Mouse (Mus musculus): ENCODE data around the gene Cenpf. TPM values are rescaled to one million over a fixed set of nuclear protein-coding genes. Genes with fewer than 3 reads are reported as not detected.

Cenpf gene
- total RNA-seq (2017) = 0.32 to 6.9 TPM (median 1.3 TPM) in 3 replicates

DNA sequence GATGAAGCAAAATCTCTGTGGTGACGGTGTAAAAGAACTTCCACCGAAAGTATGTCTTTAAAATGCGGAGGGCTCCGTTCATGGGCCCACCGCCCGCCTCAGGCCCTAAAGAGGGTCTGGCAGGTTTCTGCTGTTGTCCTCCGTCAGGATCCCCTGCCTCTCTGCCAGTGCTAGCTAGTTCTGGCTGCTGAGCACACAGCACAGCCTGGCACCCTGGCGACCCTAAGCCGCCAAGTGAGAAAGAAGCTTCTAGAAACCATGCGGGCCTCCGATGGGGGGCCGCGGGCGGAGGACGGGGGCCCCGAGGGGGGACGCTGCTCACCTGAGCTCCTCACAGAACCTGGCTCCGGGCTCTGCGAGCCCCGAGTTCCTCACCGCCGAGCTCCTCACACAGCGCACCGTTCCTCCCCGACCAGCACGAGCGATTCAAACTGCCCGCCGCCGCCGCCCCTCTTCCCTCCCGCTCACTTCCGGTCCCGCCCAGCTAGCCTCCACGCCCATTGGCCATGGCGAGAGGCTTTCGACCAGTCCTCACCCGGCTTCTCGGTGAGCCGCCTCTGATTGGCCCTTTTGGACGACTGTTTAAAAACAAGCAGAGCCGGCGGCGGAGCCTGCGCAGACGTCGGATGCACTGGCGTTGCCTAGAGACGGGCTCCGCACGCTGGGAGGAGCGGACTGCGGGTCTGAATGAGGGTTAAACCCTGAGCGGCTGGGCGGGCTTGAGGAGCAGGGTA is at the start of gene Cenpf:
Cenpf (minus strand) TSS at position 433 of the 734 bp plus-strand sequence.
- ATAC-seq (replicated peaks; ENCODE audit: insufficient number of reproducible peaks, low FRiP score, low TSS enrichment, poor library complexity, severe bottlenecking) = peak; percentile 100

DNA sequence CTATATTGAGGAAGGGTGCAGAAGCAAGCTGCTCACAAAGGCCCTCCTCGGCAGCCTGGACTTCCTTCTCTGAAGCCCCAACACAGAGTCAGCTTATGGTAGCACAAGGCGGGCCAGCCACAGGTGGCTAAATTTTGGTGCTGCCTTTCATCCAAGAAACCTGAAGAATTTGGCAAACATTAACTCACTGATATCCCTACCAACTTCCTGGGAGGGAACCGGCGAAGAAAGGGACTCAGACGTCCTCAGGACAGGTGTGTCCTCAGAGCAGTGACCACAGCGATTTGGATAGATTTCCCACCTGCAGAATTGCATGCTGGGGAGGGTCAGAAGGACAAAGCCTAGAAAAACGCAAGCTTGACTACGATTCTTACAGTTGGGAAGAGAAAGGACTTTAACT is 44.3 kb upstream of the Cenpf start:
- no peak for ATAC-seq (replicated peaks; ENCODE audit: insufficient number of reproducible peaks, low FRiP score, low TSS enrichment, poor library complexity, severe bottlenecking)

DNA sequence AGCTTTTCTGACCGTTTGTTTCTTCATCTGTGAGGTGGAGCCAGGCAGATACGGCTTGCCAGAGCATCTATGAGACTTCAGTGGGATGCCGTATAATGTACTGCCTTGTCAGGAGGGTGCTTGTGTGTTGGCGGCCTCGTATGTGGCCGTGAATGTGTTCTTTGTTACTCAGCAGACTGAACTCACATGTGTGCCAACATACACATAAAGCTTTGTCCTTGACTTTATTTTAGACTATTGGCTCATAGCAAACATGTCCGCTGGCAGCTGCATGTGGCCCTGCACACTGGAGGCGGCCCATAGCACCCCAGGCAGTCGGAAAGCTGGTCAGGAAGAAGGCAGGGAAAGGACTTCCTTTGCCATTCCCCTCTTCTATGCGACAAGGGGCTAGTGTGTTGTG is 43.8 kb upstream of the Cenpf start:
- no peak for ATAC-seq (replicated peaks; ENCODE audit: insufficient number of reproducible peaks, low FRiP score, low TSS enrichment, poor library complexity, severe bottlenecking)

DNA sequence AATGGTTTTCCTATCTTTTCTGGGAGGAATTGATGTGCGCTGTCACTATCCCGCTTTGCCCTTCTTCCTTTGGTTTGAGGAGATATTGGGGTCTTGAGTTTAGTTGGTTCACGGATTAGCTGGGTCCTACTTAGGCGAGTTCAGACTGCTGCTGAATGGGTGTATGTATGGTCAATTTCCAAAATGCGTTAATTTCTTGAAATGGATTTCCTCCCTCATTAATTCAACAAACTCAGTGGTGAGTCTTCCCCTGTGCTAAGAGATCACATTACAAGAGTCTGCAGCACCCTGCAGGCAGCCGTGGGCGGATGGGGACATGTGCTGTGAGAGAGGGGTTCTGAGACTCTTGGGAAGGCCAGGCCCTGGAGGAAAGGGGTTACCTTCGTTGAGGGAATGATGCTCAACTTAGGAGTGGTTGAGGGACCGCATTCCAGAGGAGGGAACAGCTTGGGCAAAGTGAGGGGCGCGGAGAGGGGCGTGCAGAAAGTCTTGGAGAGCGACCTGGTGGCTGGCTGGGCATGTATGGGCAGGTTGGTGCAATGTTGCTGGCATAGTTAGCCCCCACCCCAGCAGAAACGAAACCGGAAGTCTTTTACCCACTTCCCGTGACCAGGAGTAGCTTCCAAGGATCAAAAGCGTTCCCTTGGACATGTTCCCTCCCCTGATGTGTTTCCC is 41.4 kb upstream of the Cenpf start:
- no peak for ATAC-seq (replicated peaks; ENCODE audit: insufficient number of reproducible peaks, low FRiP score, low TSS enrichment, poor library complexity, severe bottlenecking)

DNA sequence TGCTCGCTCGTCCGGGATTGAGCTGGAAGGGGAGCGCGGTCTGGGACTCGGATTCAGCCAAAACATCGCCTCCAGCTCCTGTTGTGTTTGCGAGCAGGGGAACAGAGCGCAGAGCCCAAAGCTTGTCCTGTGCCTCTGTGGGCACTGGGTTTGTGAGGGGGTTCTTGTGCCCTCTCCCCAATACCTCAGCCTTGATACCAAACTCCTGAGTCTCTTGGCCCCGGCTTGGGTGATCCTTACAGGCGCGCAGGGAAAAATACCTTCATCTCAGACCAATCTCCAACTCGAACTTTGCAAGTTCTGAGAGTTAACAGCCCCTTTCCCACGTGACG is 40.9 kb upstream of the Cenpf start:
- no peak for ATAC-seq (replicated peaks; ENCODE audit: insufficient number of reproducible peaks, low FRiP score, low TSS enrichment, poor library complexity, severe bottlenecking)

DNA sequence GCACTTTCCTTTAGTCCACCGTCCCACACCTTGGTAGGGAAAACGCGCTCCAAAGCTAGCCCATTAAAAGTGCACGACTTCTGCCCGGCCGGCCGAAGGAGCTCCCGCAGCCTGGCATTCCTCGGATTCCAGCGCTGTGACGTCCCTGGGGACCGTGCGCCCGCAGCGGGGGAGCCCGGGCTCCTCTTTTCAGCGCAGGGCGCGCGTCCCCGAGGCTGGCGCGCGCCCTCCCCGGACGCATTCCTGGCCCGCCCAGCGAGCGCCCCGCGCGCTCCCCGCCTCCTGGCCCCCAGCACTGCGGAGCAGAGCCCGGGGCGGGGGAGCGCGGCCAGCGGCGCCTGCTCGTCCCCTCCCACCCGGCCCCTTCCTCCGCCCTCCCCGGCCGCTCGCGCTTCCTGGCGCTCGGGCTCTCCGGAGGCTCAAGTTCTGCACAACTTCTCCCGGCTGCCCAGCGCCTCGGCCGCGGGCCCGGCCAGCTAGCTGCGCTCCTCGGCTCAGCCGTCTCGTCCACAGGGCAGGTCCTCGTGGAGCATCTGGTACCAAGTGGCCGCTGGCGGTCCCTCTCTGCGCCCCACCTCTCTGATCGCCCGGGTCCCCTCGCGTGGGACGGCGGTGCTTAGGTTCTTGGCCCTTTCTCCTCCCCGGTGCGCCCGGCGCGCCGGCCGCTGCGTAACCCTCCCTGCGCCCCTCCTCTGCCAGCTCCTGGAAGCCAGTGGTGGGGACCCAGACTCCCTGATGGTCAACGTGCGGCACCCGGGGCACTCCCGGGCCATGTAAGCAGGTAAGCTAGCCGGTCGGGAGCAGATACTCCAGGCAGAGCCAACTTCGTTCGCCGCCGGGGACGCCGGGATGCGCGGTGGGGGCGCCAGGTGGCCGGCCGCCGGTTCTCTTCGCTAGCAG is 40.2 kb upstream of the Cenpf start, which contains the start of gene Ptpn14:
Ptpn14 (plus strand) TSS at position 385 of the 900 bp plus-strand sequence.
- ATAC-seq (replicated peaks; ENCODE audit: insufficient number of reproducible peaks, low FRiP score, low TSS enrichment, poor library complexity, severe bottlenecking) = no peak

DNA sequence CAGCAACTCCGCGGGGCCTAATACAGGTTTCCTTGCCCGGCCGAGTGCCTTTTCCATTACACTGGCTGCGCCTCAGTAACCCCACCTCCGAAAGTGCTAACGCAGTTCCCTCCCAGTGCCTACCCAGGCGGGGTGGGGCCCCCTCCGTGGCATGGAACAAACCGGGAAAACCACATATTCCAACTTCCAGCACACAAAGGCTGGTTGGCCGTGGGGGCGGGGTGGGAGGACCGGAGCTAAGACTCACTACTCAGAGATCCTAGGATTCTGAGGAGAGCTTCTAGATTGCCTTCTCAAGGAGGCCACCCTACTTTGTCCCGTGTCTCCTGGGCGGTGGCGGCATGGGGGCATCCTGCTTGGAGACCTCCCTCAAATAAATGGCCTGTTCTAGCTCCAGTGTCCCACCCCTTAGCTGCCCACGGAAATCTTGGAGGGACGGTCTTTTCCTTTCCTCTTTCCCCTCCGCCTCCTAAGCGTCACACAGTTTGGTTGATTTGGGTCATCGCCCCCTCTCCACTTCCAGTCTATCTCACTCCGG is 39.5 kb upstream of the Cenpf start:
- ATAC-seq (replicated peaks; ENCODE audit: insufficient number of reproducible peaks, low FRiP score, low TSS enrichment, poor library complexity, severe bottlenecking) = no peak

DNA sequence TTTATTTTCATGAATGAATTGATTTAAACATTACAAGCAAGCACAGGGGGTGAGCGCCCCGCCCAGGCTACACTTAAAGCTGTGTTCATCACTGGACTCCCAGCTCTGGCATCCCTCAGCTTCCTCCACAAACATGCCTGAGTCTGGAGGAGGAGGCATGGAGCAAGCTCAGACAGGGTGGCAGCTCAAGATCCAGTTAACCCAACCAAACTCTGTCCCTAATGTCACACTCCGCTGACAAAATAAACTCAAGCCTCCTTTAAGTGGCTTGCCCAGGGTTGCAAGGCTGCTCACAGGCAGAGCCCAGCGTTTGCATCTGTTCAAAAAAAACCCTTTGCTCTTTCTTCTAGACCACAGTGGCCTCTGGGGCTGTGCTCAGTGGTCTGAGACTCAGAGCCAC is 38.2 kb upstream of the Cenpf start:
- no peak for ATAC-seq (replicated peaks; ENCODE audit: insufficient number of reproducible peaks, low FRiP score, low TSS enrichment, poor library complexity, severe bottlenecking)

DNA sequence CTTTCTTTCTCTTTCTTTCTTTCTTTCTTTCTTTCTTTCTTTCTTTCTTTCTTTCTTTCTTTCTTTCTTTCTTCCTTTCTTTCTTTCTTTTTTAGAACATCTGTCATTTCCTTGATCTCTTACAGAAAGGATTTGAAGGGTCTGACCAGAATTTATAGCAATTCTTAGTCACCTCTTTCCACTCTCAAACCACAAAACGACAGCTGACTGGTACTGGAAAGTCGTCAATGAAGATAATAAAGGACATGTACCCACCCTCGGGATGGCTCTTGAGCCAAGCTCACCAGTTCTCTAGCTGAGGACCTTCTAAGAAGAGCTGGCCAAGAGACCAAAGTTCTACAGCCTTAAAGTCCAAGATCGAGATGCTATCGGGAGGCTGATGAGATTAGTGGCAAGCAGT is 30.7 kb upstream of the Cenpf start:
- no peak for ATAC-seq (replicated peaks; ENCODE audit: insufficient number of reproducible peaks, low FRiP score, low TSS enrichment, poor library complexity, severe bottlenecking)

DNA sequence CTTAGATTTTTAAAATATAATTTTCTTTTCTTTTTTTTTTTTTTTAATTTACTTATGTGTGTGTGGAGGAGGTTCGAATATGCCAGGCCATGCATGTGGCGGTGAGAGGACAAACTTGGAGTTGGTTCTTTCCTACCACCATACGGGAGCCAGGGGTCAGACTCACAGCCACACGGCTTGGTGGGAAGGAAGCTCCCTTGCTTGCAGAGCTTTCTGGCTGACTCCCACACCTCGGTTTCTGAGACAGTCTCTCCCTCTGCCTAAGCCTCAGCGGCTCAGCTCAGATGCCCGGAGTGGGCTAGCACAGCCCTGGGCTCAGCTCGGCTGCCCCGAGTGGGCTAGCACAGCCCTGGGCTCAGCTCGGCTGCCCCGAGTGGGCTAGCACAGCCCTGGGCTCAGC is 29.7 kb upstream of the Cenpf start:
- no peak for ATAC-seq (replicated peaks; ENCODE audit: insufficient number of reproducible peaks, low FRiP score, low TSS enrichment, poor library complexity, severe bottlenecking)

DNA sequence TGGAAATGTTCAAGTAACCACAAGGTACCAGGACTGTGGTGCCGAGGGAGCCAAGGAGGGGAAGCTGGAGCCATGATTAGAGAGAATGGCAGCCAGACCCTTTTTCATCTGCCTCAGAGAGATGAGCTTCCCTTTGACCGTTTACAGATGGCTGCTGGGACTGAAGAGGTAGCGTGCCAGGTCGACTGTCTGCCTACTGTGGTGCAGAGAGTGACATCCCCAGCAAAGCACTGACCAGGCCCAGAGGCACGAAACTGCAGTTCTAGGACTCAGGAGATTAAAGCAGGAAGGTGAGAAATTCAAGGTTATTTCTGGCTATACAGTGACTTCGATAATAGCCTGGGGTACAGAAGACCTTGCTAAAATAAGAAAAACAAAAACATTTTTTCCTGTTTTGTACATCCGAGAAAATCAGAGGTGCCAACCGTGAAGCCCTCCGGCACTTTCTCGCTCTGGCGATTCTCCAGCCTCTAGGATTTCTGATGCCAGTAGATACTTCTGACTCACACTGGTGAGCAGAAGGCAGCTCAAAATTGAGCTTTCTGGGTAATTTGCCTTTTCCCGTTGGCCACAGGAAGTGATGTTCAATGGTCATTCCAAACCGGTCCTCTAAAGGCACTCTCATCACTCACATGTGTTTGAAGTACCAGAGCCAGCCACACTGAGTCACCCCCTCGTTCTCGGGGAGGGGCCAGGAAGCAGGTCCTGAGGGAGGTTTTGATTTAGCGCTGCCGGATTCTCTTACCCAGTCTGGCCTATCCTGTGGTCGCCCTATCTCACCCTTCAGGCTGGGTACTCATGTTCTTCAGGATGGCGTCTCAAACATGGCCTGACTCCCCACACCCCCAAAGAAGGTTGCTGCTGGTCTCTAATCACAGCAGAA is 28.3 kb upstream of the Cenpf start:
- ATAC-seq (replicated peaks; ENCODE audit: insufficient number of reproducible peaks, low FRiP score, low TSS enrichment, poor library complexity, severe bottlenecking) = no peak

DNA sequence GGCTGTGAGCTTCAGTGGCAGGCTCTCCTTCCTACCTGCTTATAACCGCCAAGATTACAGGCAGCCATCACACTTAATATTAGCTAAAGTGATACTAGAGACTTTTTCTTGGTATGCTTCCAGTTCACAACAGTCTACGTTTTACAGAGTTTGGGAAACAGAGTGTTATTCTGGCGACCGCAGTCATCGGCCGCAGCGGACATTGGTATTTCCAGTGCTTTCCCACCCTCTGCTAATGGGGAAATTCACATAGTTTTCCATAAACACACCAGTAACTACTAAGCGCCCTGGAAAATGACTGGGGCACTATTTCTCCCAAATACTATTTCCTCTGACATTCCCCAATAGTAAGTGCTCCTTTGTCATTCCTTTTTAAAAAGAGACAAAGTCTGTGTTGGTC is 21.1 kb upstream of the Cenpf start:
- ATAC-seq (replicated peaks; ENCODE audit: insufficient number of reproducible peaks, low FRiP score, low TSS enrichment, poor library complexity, severe bottlenecking) = no peak

DNA sequence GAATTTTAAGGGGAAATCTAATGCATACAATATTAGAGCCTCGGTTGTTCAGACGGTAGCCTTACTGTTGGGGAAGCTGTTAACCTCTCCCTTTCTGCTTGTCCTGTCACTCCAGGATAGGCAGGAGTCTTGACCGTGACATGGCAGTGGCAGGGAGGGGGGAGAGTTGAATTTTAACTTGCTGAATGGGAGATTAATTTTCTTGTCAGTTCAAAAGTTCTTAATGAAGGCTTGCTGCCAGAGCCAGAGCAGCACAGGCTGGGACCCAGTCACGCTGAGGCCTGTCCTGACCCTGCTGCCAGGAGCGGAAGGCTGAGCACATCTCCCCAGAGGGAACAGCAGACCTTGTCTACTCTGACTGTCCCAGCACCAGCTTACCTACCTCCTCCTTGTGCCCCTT is 19.5 kb upstream of the Cenpf start:
- ATAC-seq (replicated peaks; ENCODE audit: insufficient number of reproducible peaks, low FRiP score, low TSS enrichment, poor library complexity, severe bottlenecking) = no peak

DNA sequence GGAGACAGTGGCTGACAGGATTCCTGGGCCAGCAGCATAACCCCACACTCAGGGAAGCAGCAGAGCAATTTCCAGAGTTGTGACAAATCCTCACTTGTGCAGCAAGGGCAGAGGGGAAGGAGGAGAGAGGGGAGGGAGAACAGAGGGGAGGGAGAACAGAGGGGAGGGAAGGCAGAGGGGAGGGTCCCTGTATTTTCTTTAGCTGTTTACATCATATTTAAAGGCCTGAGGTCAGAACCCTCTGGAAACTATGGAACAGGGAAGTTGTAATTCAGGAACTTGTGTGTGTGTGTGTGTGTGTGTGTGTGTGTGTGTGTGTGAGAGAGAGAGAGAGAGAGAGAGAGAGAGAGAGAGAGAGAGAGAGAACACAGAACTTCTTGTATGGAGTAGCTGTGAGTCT is 19.1 kb upstream of the Cenpf start:
- no peak for ATAC-seq (replicated peaks; ENCODE audit: insufficient number of reproducible peaks, low FRiP score, low TSS enrichment, poor library complexity, severe bottlenecking)

DNA sequence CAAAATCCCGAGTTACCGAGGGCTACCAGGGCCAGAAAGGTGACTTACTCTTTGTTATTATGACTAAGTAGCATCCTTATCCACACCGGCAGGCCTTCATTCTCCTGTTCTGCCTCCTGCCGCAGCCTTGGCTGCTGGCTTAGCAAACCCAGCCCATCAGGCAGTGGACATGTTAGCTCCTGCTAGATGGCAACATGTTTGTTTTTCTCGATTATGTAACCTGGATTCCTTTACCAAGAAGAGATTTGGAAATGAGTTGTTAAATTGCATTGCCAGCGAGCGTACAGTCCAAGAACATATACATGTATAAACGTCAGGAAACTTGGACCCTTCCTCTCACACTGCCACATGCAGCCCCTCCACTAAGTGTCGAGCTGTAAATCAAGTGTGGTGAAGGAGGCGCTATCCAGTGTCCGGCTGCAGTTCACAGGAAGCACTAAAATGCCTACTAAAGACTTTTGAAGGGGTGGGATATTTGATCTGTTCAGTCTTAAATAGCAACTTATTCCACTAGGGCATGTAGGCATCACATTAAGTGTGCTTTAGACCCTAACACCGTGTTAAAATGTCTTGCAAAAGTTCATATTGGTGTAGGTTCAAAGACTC is 18.3 kb upstream of the Cenpf start:
- ATAC-seq (replicated peaks; ENCODE audit: insufficient number of reproducible peaks, low FRiP score, low TSS enrichment, poor library complexity, severe bottlenecking) = no peak

DNA sequence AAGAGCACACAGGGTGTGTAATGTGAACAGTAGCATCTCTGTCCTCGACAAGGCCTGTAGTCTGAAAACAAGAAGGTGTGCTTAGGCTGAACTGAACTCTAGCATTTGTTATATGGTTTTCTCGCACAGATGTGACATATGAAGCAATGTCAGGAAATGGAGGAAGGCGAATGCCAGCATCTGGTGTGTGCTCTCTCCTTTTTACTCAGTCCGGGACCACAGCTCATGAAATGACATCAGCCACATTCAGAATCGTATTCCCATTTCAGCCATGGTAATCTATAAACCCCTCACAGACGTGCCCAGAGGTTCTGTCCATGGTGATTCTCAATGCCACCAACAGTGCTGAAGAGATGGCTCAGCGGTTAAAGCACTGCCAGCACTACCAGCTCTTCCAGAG is 15.7 kb upstream of the Cenpf start:
- ATAC-seq (replicated peaks; ENCODE audit: insufficient number of reproducible peaks, low FRiP score, low TSS enrichment, poor library complexity, severe bottlenecking) = no peak

DNA sequence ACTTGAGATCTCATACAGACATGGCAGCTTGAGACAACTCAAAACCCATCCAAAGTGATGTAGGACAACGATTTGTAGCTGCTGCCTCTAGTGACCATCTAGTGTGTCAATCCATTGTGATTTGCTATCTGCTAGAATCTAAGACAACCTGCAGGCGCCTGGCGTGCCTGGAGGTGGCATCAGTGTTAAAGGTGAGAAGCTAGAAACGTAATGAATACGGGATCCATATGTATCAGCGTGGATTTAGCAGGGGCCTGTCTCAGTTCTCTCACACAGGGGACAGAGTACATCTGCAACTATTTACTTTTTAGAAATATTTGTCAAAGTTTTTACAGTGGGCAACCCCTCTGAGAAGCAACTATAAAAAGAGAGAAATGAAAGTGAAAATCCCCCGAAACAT is 15.3 kb upstream of the Cenpf start:
- ATAC-seq (replicated peaks; ENCODE audit: insufficient number of reproducible peaks, low FRiP score, low TSS enrichment, poor library complexity, severe bottlenecking) = no peak; the same call in 1 of the 2 replicates

DNA sequence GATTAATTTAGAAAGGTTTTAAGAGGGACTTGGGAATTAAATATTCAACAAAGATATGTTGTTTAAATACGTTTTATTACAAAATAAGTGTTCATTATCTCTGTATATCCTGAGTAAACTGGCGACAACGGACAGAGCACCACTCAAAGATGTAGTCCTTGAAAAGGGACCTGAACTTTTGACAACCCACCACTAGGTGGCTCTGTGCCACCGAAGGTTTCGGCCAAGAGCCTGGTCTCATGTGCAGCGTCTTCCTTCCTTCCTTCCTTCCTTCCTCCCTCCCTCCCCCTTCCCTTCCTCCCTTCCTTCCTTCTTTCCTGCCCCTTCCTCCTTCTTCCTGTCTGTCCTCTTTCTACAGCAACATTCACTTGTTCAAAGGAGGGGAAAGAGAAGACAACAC is 13.1 kb upstream of the Cenpf start:
- ATAC-seq (replicated peaks; ENCODE audit: insufficient number of reproducible peaks, low FRiP score, low TSS enrichment, poor library complexity, severe bottlenecking) = no peak; the same call in 1 of the 2 replicates

Measured in monocyte, adult 5-6 weeks (primary cell).